Mouse (Mus musculus) small intestine, adult 2 months (tissue): Measurements from ENCODE around the gene Barhl1. TPM values are rescaled to one million over a fixed set of nuclear protein-coding genes. Genes with fewer than 3 reads are reported as not detected.

Source experiments
- H3K27ac ChIP-seq: fragments of 200-500 bp; 2 replicates; pipeline ENCODE4 v1.5.1; 2012; ENCODE audit warnings: low read depth, low read length, control low read depth, inconsistent platforms; ENCODE audit not compliant: insufficient read depth
- H3K27me3 ChIP-seq: fragments of 200-500 bp; 2 replicates; pipeline ENCODE4 v1.6.1; 2012; ENCODE audit warnings: mild to moderate bottlenecking, moderate library complexity, low read length, inconsistent platforms; ENCODE audit not compliant: control insufficient read depth, insufficient read depth
- H3K36me3 ChIP-seq: fragments of 200-500 bp; 2 replicates; pipeline ENCODE4 v1.6.1; 2012; ENCODE audit warnings: mild to moderate bottlenecking, low read length, control low read depth, inconsistent platforms; ENCODE audit not compliant: control insufficient read depth, insufficient read depth
- H3K4me1 ChIP-seq: fragments of 200-500 bp; 2 replicates; pipeline ENCODE4 v1.6.1; 2012; ENCODE audit warnings: low read length, inconsistent platforms, mixed read lengths; ENCODE audit not compliant: control insufficient read depth, insufficient read depth, insufficient read length
- H3K4me3 ChIP-seq: fragments of 200-500 bp; 2 replicates; pipeline ENCODE4 v1.5.1; 2012; ENCODE audit warnings: low read depth, mild to moderate bottlenecking, control low read depth, inconsistent platforms, low read length, moderate library complexity
- CTCF ChIP-seq: fragments of 200-500 bp; IDR thresholded peaks from 2 replicates; pipeline ENCODE4 v1.5.1; 2012; ENCODE audit warnings: low read depth, mild to moderate bottlenecking, control low read depth, inconsistent platforms, low read length, moderate library complexity, mixed read lengths; ENCODE audit not compliant: insufficient replicate concordance, insufficient read length; ENCODE audit errors: extremely low read depth
- POLR2A ChIP-seq: fragments of 200-500 bp; IDR thresholded peaks from 2 replicates; pipeline ENCODE4 v1.6.1; 2012; ENCODE audit warnings: low read depth, mild to moderate bottlenecking, control low read depth, inconsistent platforms, low read length, moderate library complexity
- WGBS: fragments of 180-500 bp; shearing (Covaris S2); methylation state at CpG from one replicate; pipeline ENCODE4 v1.1.7; 2018; 5-methylcytosine and 5-hydroxymethylcytosine counted together
- polyA plus RNA-seq: library from polyadenylated mRNA; depleted of rRNA; stranded (reverse); fragments of >200 nt; gene quantifications from 2 replicates; pipeline ENCODE4 v1.2.3, GENCODE M21; 2012

The Barhl1 gene
- polyA plus RNA-seq, 1 experiment: not detected

GRCm38 (mm10) chr2:28945388-28945787 lies 28.9 kb upstream of the Barhl1 start:
- WGBS: 59% methylated on average over 6 of the region's 6 CpGs

GRCm38 (mm10) chr2:28943666-28944516 lies 27.4 kb upstream of the Barhl1 start:
- no peak overlapping the region for H3K27ac ChIP-seq

More at GRCm38 (mm10) chr2:28945388-28945787, 28.9 kb upstream of the Barhl1 start:
- TF ChIP-seq POLR2A (no peak), CTCF (no peak)
- no peak overlapping the region for H3K4me3 ChIP-seq
- H3K27me3 ChIP-seq: no peaks in the 10 kb centered on the region
- H3K4me1 ChIP-seq: no peaks in the 10 kb centered on the region
- H3K27ac ChIP-seq: no peak overlapping the region
- H3K36me3 ChIP-seq: no peaks in the 10 kb centered on the region

GRCm38 (mm10) chr2:28938997-28939396 lies 22.5 kb upstream of the Barhl1 start:
- Histone ChIP-seq H3K4me1 (no peaks in the 10 kb centered on the region), H3K27me3 (no peaks in the 10 kb centered on the region)
- 71% methylated on average over 7 of the region's 7 CpGs for WGBS

More at GRCm38 (mm10) chr2:28943666-28944516, 27.4 kb upstream of the Barhl1 start:
- WGBS: 65% methylated on average over 30 of the region's 30 CpGs
- TF ChIP-seq POLR2A (no peak), CTCF (no peak)
- Histone ChIP-seq H3K27me3 (no peaks in the 10 kb centered on the region), H3K36me3 (no peaks in the 10 kb centered on the region), H3K4me3 (no peak overlapping the region), H3K4me1 (no peaks in the 10 kb centered on the region)

GRCm38 (mm10) chr2:28930571-28930970 lies 14.1 kb upstream of the Barhl1 start:
- TF ChIP-seq CTCF (no peak), POLR2A (no peak)
- 86% methylated on average over 3 of the region's 3 CpGs for WGBS
- no peak overlapping the region for H3K27ac ChIP-seq
- no peak overlapping the region for H3K4me3 ChIP-seq
- H3K36me3 ChIP-seq: no peaks in the 10 kb centered on the region
- no peaks in the 10 kb centered on the region for H3K27me3 ChIP-seq
- H3K4me1 ChIP-seq: no peaks in the 10 kb centered on the region

More at GRCm38 (mm10) chr2:28938997-28939396, 22.5 kb upstream of the Barhl1 start:
- Histone ChIP-seq H3K27ac (no peak overlapping the region), H3K36me3 (no peaks in the 10 kb centered on the region), H3K4me3 (no peak overlapping the region)
- no peak for TF ChIP-seq POLR2A
- no peak for TF ChIP-seq CTCF

GRCm38 (mm10) chr2:28923912-28924311 lies 7.4 kb upstream of the Barhl1 start:
- TF ChIP-seq POLR2A (no peak), CTCF (peak; percentile 43; the same call in 1 of the 2 replicates)
- no peaks in the 10 kb centered on the region for H3K4me1 ChIP-seq
- WGBS: under 1% methylated on average over 4 of the region's 4 CpGs
- H3K27me3 ChIP-seq: peaks cover 14% of the 10 kb centered on the region
- H3K27ac ChIP-seq: no peak overlapping the region
- no peak overlapping the region for H3K4me3 ChIP-seq
- no peaks in the 10 kb centered on the region for H3K36me3 ChIP-seq

GRCm38 (mm10) chr2:28919001-28919400 lies 2.5 kb upstream of the Barhl1 start:
- no peaks in the 10 kb centered on the region for H3K4me1 ChIP-seq
- H3K4me3 ChIP-seq: no peak overlapping the region
- no peak overlapping the region for H3K27ac ChIP-seq
- H3K36me3 ChIP-seq: no peaks in the 10 kb centered on the region
- 7% methylated on average over 4 of the region's 4 CpGs for WGBS
- H3K27me3 ChIP-seq: peaks cover 60% of the 10 kb centered on the region
- no peak for TF ChIP-seq CTCF
- TF ChIP-seq POLR2A: no peak
